Mouse (Mus musculus) E14TG2a.4 (cell line): Measurements from ENCODE around the gene Mfsd4b3.

ENCODE experiments used
- CTCF ChIP-seq: conservative IDR thresholded peaks from 2 replicates; pipeline ENCODE4 v1.5.1; 2014; ENCODE audit warnings: low read length
- NANOG ChIP-seq: IDR thresholded peaks from 2 replicates; pipeline ENCODE4 v1.6.1; 2014; ENCODE audit warnings: borderline replicate concordance, low read length, mixed read lengths

GRCm38 (mm10) chr10:40006963-40007362 is 47.0 kb upstream of the Mfsd4b3 start:
- TF ChIP-seq CTCF (no peak), NANOG (no peak)
